Mouse (Mus musculus): ENCODE data around the gene Ppme1.
A peak's percentile ranks its signal among the peaks of the same experiment; 100 is the strongest.

The Ppme1 gene

GRCm38 (mm10) chr7:100371495-100372451 lies at the start of gene Ppme1, which contains the start of gene C2cd3:
Ppme1 (minus strand) TSS chr7:100372307.
C2cd3 (plus strand) TSS chr7:100372233.
- peak; percentile 97 for DNase-seq (ENCODE audit: low spot score)

GRCm38 (mm10) chr7:100408684-100409083 lies 36.6 kb upstream of the Ppme1 start:
- DNase-seq (ENCODE audit: low spot score) = no peak

GRCm38 (mm10) chr7:100407677-100408076 lies 35.6 kb upstream of the Ppme1 start:
- no peak for DNase-seq (ENCODE audit: low spot score)

- DNase-seq (ENCODE audit: low spot score) = no peak
These were observed 30.6 kb upstream of the Ppme1 start for GRCm38 (mm10) chr7:100402715-100403114.

GRCm38 (mm10) chr7:100400899-100401539 lies 28.9 kb upstream of the Ppme1 start:
- DNase-seq (ENCODE audit: low spot score) = no peak

GRCm38 (mm10) chr7:100399231-100399913 lies 27.3 kb upstream of the Ppme1 start:
- DNase-seq (ENCODE audit: low spot score) = no peak

GRCm38 (mm10) chr7:100392265-100392664 lies 20.2 kb upstream of the Ppme1 start:
- DNase-seq (ENCODE audit: low spot score) = no peak

GRCm38 (mm10) chr7:100390166-100390565 lies 18.1 kb upstream of the Ppme1 start:
- DNase-seq (ENCODE audit: low spot score) = no peak

GRCm38 (mm10) chr7:100388174-100388573 lies 16.1 kb upstream of the Ppme1 start:
- DNase-seq (ENCODE audit: low spot score) = no peak

GRCm38 (mm10) chr7:100383207-100383606 lies 11.1 kb upstream of the Ppme1 start:
- DNase-seq (ENCODE audit: low spot score) = no peak

GRCm38 (mm10) chr7:100381161-100381560 lies 9.1 kb upstream of the Ppme1 start:
- DNase-seq (ENCODE audit: low spot score) = no peak

GRCm38 (mm10) chr7:100378257-100378656 lies 6.2 kb upstream of the Ppme1 start:
- no peak for DNase-seq (ENCODE audit: low spot score)

GRCm38 (mm10) chr7:100372452-100372980 lies 409 bp upstream of the Ppme1 start:
- no peak for DNase-seq (ENCODE audit: low spot score)

- no peak for DNase-seq (ENCODE audit: low spot score)
These were observed 7.2 kb downstream of the Ppme1 start for GRCm38 (mm10) chr7:100364888-100365287.

GRCm38 (mm10) chr7:100363162-100363561 lies 8.9 kb downstream of the Ppme1 start:
- no peak for DNase-seq (ENCODE audit: low spot score)

GRCm38 (mm10) chr7:100357856-100358255 lies 14.3 kb downstream of the Ppme1 start:
- DNase-seq (ENCODE audit: low spot score) = no peak

- DNase-seq (ENCODE audit: low spot score) = no peak
These were observed 15.3 kb downstream of the Ppme1 start for GRCm38 (mm10) chr7:100356768-100357167.

- DNase-seq (ENCODE audit: low spot score) = no peak
These were observed 15.8 kb downstream of the Ppme1 start for GRCm38 (mm10) chr7:100356324-100356723.

- no peak for DNase-seq (ENCODE audit: low spot score)
These were observed 17.1 kb downstream of the Ppme1 start for GRCm38 (mm10) chr7:100354984-100355383.

GRCm38 (mm10) chr7:100335921-100336320 lies 36.2 kb downstream of the Ppme1 start:
- DNase-seq (ENCODE audit: low spot score) = no peak

GRCm38 (mm10) chr7:100331269-100331668 lies 40.8 kb downstream of the Ppme1 start:
- DNase-seq (ENCODE audit: low spot score) = no peak

- no peak for DNase-seq (ENCODE audit: low spot score)
These were observed 43.5 kb downstream of the Ppme1 start for GRCm38 (mm10) chr7:100328636-100329035.

All from ovary, postnatal 14 days (tissue).